Mouse (Mus musculus): ENCODE data around the gene Thpo.

The Thpo gene

DNA sequence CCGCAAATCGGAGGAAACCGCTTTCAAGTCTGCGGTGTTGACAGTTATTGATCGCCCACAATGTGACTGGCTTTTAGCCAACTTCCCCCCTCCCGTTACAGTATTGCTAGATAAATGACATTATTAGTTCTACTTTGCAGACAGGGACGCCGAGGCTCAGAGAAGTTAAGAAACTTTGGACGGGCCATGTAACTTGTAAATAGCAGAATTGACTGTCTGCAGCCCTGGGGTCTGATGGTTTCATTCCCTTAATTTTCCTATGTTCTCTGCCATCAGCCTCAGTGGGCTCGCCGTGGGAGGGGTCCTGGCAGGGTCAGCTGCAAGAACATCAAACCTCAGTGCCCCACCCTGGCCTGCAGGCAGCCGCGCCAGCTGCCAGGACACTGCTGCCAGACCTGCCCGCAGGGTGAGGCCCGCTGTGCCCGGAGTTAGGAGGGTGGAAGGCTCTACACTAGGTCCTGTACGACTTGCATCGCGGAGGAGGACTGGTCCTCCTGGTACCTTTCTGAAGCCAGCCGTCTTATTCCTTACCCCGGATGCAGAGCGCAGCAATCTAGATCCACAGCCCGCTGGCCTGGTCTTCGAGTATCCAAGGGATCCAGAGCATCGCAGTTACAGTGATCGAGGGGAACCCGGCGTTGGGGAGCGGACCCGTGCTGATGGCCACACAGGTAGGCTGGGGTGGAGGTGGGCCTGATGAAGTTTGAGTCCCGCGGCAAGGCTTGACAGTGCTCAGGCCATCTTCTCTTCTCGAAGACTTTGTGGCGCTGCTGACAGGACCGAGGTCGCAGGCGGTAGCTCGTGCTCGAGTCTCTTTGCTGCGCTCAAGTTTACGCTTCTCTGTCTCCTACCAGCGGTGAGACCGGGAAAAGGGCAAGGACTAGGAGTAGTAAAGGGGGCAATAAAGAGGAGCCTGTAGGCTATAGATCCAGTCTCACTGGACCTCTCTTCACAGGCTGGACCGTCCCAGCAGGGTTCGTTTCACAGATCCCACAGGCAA lies at the start of gene Thpo:
Gene Thpo (minus strand): TSS at position 781 of the 1,000 bp plus-strand sequence.
- in situ Hi-C loops (cut with MboI; ENCODE audit: unreplicated experiment in 2 of 2): no loop called here

DNA sequence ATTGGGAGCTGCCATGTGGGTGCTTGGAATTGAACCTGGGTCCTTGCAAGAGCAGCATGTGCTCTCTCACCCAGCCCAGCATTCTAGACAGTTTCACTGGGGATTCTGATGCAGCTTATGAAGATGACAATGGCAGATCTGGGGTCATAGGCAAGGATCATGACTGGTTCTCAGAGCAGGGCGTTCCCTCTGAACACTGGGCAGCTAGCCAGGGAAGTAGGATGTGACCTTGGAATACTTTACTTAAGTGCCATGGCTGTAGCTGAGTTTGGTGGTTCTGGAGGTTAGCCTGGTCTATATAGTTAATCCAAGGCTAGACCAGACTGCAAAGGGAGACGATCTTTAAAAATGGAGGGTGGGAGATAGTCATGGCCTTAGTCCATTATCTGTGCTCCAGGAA lies 49.6 kb upstream of the Thpo start:
- in situ Hi-C loops (cut with MboI; ENCODE audit: unreplicated experiment in 2 of 2): no loop called here

DNA sequence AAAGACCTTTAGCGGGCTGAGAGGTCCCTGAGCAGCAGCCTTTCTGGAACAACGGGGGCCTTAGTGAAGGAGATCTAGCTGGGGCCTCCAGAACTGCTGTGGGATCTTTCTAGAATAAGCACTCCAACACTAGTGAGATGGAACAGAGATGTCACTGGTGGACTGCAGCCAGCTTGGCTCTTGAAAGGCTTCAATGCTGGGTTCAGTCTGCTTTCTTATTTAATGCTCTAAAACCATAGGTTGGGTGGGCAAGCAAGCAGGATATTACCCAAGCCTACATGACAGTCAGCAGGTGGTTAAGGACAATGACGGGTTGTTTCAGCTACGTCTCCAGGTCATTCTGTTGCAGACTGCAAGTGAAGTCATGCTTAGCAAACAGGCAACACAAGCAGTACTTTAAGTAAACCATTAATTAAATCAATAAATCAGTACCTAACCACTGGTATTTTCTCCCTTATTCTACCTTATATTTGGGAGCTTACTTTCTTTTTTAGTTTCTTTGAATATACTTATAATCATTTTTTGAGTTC lies 46.9 kb upstream of the Thpo start:
- in situ Hi-C loops (cut with MboI; ENCODE audit: unreplicated experiment in 2 of 2): no loop called here

DNA sequence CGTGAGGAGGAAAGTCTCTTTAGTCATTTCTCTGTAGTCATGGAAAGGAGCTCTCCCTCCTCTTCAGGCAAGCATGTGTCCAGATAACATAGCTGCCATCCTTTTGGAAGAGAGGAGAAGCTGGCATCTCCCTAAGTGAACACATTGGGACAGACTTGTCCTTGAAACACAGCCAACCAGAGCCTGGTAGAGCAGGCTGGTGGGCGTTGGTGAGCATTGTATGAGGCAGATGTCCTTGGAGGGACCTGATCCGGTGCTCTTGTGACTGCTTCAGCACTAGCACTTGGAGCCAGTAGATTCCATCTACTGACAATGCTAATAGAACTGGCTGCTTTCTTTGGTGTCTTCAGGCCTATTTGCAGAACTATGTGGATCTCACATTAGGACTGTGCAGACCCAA lies 45.5 kb upstream of the Thpo start:
- in situ Hi-C loops (cut with MboI; ENCODE audit: unreplicated experiment in 2 of 2): no loop called here

DNA sequence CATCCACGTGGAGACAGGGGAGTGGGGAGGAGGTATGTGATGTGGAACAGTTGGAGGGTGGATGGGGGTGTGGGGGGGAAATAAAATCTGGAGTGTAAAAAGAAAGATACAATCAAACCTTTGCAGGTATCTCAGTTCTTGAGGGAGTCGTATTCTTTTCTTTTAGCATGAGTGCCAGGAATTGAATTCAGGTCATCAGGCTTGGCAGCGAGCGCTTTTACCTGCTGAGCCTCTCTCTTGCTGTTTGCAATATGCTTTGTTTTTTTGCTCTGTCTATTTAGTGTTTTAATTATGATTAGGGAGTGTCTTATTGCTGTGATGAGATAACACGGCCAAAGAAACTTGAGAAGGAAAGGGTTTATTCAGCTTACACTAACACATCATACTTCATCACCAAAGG lies 40.7 kb upstream of the Thpo start:
- in situ Hi-C loops (cut with MboI; ENCODE audit: unreplicated experiment in 2 of 2): no loop called here

DNA sequence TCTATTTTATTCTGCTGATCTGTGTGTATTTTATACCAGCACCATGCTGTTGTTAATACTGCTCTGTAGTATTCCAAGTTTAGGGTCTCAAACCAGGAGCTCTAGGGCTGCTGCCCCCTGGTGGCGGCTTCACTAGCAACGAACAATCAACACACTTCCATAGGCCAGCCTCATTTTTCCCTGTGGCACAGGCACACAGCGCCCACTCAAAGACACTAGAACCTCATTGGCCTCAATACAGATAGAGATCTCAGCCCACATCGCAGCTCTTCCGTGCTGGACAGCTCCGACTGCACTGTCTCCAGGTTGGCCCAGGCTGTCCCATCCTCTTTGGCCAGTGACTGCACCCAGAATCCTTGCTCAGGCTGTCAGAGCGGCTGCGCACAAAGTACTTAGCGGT lies 30.9 kb upstream of the Thpo start:
- in situ Hi-C loops (cut with MboI; ENCODE audit: unreplicated experiment in 2 of 2): no loop called here

DNA sequence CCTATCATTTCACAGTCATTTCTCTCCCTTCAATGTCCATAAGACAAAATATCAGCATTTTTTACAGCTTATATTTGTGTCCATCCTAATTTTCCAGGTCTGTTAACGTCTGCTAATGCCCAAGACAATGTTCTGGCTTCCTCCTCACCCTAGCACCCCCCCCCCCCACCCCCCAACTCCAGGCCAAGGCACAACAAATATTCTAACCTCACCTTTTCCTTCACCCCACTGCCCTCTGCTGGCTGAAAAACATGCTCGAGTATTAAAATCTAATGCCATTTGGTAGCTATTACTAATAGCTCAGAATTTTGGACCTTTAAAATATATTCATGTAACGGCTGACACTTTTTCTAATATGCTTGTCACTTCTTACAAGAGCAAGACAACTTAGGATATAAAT lies 27.4 kb upstream of the Thpo start:
- in situ Hi-C loops (cut with MboI; ENCODE audit: unreplicated experiment in 2 of 2): loop anchor here (5.0 kb wide), 3 partner anchors 44 to 264 kb away; partner anchors contain the start of genes Eif2b5 (in 2 of the 2), Clcn2 (in 1 of the 2) and Polr2h (in 1 of the 2)

DNA sequence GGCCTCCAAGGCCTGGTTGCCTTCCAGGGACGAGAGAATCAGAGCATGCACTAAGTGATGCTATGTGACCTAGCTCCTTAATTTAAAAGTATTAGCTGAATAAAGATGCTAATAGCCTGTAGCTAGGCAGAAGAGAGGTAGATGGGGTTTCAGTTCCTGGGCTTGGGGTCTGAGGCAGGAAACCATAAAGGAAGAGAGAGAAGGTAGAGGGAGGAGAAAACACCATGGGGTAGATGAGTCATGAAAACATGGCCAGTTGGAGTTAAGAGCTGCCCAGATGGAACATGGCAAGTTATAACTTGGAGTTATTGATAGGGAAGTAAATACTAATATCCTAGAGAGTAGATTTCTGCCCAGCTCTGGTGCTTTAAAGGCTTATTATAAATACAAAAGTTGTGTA lies 23.1 kb upstream of the Thpo start:
- in situ Hi-C loops (cut with MboI; ENCODE audit: unreplicated experiment in 2 of 2): no loop called here

DNA sequence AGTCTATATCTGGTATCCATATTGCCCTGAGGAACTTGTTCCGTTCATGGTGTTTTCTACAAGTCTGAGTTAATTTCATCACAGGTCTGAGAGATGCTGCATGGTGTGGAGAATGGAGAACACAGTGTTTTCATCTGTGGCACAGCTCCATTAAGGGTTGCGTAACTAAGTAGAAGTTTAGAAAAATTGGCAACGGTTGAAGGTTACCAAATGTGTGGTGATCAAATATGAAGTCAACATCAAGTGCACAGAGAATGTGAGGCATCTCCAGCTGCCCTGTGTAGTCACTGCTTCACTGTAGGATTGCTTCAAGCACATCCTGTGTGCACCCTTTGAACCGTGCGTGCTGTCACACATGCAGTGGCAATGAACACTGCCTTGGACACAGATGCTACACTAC lies 21.7 kb upstream of the Thpo start:
- in situ Hi-C loops (cut with MboI; ENCODE audit: unreplicated experiment in 2 of 2): no loop called here

DNA sequence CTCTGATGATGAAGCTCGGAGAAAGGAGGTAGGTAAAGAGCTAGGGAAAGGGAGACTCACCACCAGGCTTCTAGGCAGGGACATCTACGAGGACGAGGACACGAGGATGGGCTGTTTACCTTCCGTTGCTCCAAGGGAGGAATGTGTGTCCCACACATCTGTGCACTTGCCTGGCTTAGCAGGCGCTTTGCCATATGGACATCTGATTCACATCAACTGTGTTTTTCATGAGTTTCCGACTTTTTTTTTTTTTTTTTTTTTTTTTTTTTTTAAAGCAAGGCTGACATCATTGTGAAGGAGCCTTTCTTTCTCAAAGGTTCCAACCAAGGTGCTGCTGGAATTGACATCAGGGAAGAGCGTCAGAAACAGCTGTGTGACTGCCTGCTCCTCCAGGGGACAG lies 16.2 kb upstream of the Thpo start:
- in situ Hi-C loops (cut with MboI; ENCODE audit: unreplicated experiment in 2 of 2): no loop called here

DNA sequence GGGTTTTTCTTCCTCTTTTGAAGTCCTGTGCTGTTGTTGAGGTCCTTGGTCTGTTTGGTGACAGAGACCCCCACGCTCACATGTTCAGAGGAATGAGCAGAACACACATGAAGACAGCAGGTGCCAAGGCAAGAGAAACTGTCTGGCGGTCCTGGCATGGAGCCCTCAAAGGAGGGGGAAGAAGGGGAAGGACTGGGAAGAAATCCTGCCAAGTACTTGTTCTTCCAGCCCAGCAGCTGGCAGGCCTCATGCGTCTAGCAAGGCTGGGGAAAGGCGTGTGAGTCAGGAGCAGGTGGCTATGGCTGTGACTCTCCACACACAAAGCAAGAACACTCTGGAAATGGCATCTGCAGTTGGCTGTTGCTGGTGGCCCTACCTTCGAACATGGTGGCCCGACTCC lies 12.3 kb upstream of the Thpo start:
- in situ Hi-C loops (cut with MboI; ENCODE audit: unreplicated experiment in 2 of 2): no loop called here

DNA sequence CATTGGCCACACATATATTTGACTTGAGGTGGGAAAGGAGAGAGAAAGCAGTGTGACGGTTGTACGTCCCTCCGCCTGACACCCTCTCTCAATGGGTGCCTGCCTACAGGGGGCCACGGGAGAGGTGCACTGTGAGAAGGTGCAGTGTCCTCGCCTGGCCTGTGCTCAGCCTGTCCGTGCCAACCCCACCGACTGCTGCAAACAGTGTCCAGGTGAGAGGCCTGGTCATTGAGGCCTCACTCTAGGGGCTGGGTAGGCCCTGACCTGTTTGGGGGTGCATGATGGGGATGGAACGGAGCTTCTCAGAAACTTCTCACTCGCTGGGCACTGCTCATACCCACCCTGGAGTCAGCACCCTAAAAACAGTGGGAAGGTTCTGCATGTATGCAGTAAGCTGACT lies 5.5 kb upstream of the Thpo start:
- in situ Hi-C loops (cut with MboI; ENCODE audit: unreplicated experiment in 2 of 2): no loop called here

DNA sequence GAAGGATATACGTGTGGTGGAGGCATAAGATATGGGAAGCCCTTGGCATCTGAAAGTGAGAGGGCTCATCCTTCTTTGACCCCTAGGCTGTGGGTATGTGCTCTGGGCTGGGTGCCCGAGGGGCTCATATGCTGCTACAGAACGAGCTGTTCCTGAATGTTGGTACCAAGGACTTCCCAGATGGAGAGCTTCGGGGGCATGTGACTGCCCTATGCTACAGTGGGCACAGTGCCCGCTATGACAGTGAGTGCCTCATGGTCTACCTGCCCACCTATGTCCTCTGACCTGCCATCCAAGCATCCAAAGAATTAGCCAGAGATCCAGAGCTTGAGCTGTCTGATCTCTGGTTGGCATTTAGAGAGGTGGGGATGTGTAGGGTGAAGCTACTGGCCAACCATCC lies 2.5 kb upstream of the Thpo start:
- in situ Hi-C loops (cut with MboI; ENCODE audit: unreplicated experiment in 2 of 2): no loop called here

DNA sequence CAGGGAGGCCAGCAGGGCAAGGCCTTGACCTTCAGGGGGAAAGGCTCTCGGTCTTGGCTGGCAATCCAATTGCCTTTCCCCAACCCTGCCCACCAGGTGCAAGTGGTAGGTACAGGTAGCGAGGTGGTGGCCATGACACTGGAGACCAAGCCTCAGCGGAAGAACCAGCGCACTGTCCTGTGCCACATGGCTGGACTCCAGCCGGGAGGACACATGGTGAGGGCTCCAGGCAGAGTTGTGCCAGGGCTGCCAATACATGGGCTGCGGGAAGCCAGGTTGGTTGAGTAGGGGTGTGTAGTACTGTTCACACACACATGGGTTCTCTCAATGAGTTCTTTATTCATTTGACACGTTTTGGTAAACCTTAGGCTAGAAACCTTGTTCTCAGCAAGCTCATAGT lies 1.9 kb upstream of the Thpo start:
- in situ Hi-C loops (cut with MboI; ENCODE audit: unreplicated experiment in 2 of 2): no loop called here

DNA sequence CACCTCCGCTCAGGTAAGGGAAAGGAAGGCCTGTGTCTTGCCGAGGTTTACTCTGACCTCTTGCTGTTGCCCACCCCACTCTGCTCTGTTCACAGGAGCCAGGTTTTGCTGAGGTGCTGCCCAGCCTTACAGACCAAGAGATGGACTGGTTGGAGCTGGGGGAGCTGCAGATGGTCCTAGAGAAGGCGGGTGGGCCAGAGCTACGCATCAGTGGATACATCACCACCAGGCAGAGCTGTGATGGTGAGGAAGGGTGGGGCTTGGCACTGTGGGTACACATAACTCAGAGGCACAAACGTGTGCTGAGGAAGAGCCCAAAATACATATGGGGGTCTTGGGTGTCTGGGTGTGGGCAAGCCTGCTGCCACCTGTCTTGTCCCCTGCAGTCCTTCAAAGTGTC lies 1.3 kb upstream of the Thpo start:
- in situ Hi-C loops (cut with MboI; ENCODE audit: unreplicated experiment in 2 of 2): no loop called here

DNA sequence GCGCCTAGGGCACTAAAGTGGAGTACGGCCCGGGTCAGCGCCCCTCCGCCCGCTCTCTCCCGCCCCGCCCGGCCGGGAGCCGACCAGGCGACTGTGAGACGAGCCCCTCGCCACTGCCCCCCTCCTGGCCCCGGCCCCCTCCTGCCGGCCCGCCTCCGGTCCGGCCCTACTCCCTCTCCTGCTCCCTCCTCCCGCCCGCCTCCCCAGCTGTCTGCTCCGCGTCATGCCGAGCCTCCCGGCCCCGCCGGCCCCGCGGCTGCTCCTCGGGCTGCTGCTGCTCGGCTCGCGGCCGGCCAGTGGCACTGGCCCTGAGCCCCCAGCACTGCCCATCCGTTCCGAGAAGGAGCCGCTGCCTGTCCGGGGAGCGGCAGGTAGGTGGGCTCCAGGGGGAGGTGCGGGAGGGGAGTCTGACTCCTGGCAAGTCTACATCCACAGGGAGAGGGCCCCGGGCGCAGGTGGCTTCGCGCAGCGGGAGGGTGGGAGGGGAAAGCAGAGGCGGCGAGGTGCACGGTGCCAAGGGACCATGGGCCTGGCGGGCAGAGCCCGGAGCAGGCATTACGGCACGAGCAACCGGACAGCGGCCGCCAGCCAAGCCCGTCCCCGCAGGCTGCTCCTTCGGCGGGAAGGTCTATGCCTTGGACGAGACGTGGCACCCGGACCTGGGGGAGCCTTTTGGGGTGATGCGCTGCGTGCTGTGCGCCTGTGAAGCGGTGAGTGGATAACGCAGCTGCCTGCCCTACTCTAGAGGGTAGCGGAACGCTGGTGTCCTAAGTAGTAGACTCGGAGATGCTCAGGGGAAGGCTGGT lies 1.2 kb downstream of the Thpo start, which contains the start of gene Chrd:
Gene Chrd (plus strand): TSS at position 203 of the 806 bp plus-strand sequence.
- in situ Hi-C loops (cut with MboI; ENCODE audit: unreplicated experiment in 2 of 2): no loop called here

DNA sequence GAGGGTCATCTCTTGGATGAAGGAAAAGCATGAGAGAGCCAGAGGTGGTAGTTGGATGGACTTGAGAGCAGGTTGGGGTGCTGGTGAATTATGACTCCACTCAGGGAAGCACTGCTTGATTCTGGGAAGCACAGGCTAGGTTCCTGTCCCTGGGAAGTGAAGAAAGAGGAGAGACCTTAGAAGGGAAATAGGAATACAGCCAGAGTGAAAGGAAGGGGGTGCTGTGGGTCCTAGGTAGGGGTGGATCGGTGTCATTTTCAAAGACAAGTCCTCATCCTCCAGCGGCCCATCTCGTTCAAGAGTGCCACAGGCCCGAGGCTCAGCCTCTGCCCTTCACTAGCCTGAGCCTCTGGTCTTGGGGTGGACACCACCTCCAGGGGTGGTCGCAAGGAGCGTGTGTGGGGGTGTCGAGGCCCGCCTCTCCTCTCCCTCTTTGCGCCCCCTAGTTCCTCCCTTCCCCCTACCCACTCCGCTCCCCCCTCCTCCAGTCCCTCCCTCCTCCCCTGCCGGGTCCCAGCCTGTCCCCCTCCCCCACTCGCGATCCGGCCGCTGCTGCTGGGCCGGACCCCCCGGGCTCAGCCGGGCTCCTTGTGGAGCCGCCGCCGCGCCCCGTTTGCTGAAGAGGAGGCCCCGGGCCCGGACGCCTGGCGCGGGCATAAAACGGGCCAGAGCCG lies 1.9 kb downstream of the Thpo start:
- in situ Hi-C loops (cut with MboI; ENCODE audit: unreplicated experiment in 2 of 2): no loop called here

DNA sequence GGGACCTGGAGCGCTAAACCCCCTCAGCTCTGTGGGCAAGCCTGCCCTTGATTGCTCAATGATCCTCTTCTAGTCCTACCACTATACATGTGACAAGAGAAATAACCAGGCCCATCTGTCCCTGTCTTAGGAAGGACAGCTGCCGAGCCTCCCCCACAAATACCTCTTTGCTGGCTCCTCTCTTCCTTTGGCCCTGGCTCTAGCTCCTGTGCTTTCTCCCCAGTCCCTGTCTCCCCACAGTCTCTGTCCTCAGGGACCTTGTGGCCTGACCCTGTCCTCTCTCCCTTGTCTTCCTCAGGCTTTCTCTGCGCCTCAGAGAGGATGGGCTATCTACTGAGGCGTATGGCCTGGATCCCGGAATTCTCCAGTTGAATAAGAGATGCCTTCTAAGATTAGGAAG lies 2.6 kb downstream of the Thpo start:
- in situ Hi-C loops (cut with MboI; ENCODE audit: unreplicated experiment in 2 of 2): no loop called here

DNA sequence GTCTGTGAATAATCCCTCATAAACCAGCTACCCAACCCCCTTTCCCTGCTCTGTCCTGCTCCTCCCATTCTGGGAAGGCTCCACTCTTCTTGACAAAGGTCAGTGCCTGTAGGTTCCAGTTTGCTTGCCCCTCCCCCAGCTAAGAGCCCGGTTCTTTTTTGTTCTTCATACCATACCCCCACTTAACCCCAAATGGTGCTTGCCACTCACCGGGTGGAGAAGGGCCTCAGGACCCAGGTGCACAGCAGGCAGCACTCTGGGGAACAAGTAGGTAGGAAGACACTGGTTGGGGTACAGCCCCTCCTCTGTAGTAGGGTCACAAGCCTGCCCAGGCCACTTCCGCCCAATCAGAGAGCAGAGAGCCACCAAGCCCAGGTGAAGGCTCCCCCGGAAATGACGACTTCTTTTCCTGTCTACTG lies 4.0 kb downstream of the Thpo start:
- in situ Hi-C loops (cut with MboI; ENCODE audit: unreplicated experiment in 2 of 2): no loop called here

DNA sequence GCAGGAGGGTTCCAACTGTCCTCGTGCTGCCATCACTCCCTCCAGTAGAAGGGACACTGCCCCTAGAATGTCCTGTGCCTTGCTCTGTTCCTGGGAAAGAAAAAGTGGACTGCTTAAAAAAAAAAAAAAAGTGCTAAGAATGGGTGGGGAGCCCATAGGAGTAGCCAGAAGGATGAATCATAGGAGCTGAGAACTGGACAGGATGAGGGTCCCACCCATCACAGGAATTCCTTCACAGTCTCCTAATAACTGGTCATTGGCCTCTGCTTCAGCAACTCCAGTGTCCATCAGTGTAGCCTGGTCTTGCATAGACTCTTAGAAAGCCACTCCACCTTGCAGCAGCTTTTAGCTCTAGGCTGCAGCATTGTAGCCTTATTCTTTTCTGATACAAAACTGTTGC lies 7.9 kb downstream of the Thpo start:
- in situ Hi-C loops (cut with MboI; ENCODE audit: unreplicated experiment in 2 of 2): no loop called here

DNA sequence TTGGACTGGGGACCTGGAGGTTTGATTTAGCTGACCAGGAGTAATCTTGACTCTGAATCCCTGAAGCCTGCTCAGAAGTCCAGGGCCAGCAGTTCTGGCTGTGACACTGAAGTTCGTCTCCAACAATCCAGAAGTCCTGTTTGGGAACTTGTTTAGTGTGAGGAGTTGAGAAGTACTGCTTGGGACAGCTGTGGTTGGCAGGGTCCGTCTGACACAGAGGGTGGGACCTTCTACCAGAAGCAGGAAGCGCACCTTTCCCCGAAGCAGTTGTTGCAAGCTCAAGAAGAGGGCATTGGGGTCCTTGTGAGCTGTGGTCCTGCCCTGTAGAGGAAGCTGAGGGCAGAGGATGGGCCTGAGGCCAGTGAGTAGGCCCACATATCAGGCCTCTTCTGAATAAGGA lies 8.6 kb downstream of the Thpo start:
- in situ Hi-C loops (cut with MboI; ENCODE audit: unreplicated experiment in 2 of 2): no loop called here
